Mouse (Mus musculus) C2C12 (cell line): ENCODE data around the gene Smap2. TPM values are rescaled to one million over a fixed set of nuclear protein-coding genes. Genes with fewer than 3 reads are reported as not detected.
A peak's percentile ranks its signal among the peaks of the same experiment; 100 is the strongest.
"Not testable (repeated sequence)": the region's sequence is repeated elsewhere in the genome, so short reads cannot be mapped to it uniquely, and the experiment has no call there.

ENCODE experiments used
- H3K27me3 ChIP-seq: one replicate; pipeline ENCODE4 v1.6.1; 2011; ENCODE audit not compliant: control insufficient read depth, insufficient read depth, insufficient read length
- H3K36me3 ChIP-seq: one replicate; pipeline ENCODE4 v1.6.1; 2011; ENCODE audit not compliant: control insufficient read depth, insufficient read depth
- H3K4me3 ChIP-seq: one replicate; pipeline ENCODE4 v1.5.1; 2011; ENCODE audit warnings: mild to moderate bottlenecking, control low read depth; ENCODE audit not compliant: poor library complexity, insufficient read depth, severe bottlenecking
- H3K79me2 ChIP-seq: one replicate; pipeline ENCODE4 v1.6.1; 2011; ENCODE audit not compliant: control insufficient read depth, insufficient read depth
- H3K79me3 ChIP-seq: one replicate; pipeline ENCODE4 v1.6.1; 2011; ENCODE audit warnings: low read depth, control low read depth
- H3ac ChIP-seq: one replicate; pipeline ENCODE3; 2011; ENCODE audit warnings: low read depth; ENCODE audit not compliant: control insufficient read depth, insufficient read length
- CEBPB ChIP-seq: IDR thresholded peaks from one replicate; pipeline ENCODE4 v1.6.1; 2011; ENCODE audit warnings: low read depth, mild to moderate bottlenecking, control low read depth, moderate library complexity
- CTCF ChIP-seq: IDR thresholded peaks from one replicate; pipeline ENCODE4 v1.5.1; 2011; ENCODE audit not compliant: control insufficient read depth, insufficient read depth, insufficient read length
- FOSL1 ChIP-seq: IDR thresholded peaks from one replicate; pipeline ENCODE4 v1.8.0; 2011; ENCODE audit warnings: mild to moderate bottlenecking, low read length; ENCODE audit not compliant: poor library complexity, insufficient read depth, severe bottlenecking
- MAX ChIP-seq: IDR thresholded peaks from one replicate; pipeline ENCODE4 v1.6.1; 2011; ENCODE audit warnings: mild to moderate bottlenecking, control low read depth
- MYOD1 ChIP-seq: IDR thresholded peaks from one replicate; pipeline ENCODE4 v1.6.1; 2011; ENCODE audit warnings: low read depth; ENCODE audit not compliant: control insufficient read depth, insufficient read length
- MYOG ChIP-seq: IDR thresholded peaks from one replicate; pipeline ENCODE4 v1.6.1; 2011; ENCODE audit not compliant: control insufficient read depth, insufficient read length; ENCODE audit errors: extremely low read depth
- USF1 ChIP-seq: IDR thresholded peaks from one replicate; pipeline ENCODE4 v1.6.1; 2011; ENCODE audit warnings: low read depth, mild to moderate bottlenecking, control low read depth, moderate library complexity
- long read RNA-seq, 2 experiments: library from polyadenylated mRNA; unstranded; transcript quantifications; one replicate each; pipeline ENCODE4 v2.0.0; 2019 to 2020
- polyA plus RNA-seq: library from polyadenylated mRNA; unstranded; fragments of >200 nt; fragmentation: generic; extraction: Trizol; gene quantifications from one replicate; pipeline ENCODE4 v1.2.1, GENCODE M21; 2012; ENCODE audit warnings: missing spikeins

The Smap2 gene
- 34.3 TPM for polyA plus RNA-seq
- long read RNA-seq, experiment 1, partial matches to known transcripts = 3 of 3 reads
- long read RNA-seq, experiment 1, other reads (novel, unspliced or antisense) = 0 of 3 reads
- long read RNA-seq, experiment 2, partial matches to known transcripts = 5 of 7 reads
- long read RNA-seq, experiment 2, other reads (novel, unspliced or antisense) = 1 of 7 reads

DNA sequence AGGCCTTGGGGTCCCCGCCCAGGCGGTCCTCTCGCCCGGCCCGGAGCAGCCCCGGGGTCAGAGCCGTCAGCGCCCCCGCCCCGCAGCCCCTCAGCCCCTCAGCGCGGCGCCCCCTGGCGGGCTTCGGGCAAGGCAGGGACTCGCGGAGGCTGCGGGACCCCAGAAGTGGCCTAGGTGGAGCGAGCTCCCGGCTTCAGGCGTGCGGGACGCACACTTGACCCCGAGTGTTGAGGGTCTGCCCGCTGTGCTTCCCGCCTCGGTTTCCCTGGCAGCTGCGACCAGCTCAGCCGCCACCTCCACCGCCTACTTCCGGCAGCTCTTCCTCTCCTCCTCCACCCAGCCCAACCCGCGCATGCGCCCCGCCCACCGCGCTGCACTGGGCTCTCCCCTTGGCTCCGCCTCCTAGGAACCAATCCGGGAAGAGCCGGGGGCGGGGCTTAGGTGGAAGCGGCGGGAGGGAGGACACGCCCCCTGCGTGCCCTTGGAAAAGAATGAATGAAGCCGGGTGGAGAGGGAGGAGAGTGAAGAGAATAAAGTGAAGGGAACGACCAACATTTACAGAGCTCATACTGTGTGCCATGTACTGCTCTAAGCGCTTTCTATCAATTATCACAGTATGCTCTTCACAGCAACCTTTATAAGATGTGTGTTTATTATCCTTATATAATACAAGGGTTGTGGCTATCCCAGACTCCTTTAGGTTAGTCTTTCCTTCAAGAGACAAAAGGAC is at the start of gene Smap2:
Gene Smap2 (minus strand): TSS at position 320 of the 730 bp plus-strand sequence.
- peaks cover 36% of the 10 kb centered on the region for H3K79me3 ChIP-seq
- H3K4me3 ChIP-seq = peak within 1 kb of the TSS; percentile 83
- peaks cover 49% of the 10 kb centered on the region for H3K79me2 ChIP-seq
- H3ac ChIP-seq = peak within 1 kb of the TSS; percentile 92
- no peaks in the 10 kb centered on the region for H3K27me3 ChIP-seq
- H3K36me3 ChIP-seq = no peaks in the 10 kb centered on the region
- TF ChIP-seq CTCF (peak; percentile 93), MAX (no peak)

DNA sequence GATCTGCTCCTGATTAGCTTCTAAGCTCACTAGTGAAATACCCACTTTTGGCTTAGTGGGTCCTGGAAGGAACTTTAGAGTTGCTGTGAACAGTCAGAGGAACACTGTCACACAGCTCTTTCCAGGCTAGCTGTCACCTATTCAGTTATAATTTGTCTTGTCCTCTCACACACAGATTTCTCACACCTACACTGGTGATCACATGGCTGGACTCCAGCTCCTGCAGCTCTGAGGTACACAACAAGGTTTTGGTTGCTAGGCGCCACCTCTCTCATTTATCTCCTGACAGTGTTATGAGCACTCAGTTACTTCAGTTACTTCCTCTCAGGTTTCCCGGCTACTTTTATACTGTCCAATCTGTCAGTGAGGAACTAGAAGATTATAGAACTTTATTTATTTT is 48.3 kb upstream of the Smap2 start:
- peaks cover 19% of the 10 kb centered on the region for H3K36me3 ChIP-seq
- H3K27me3 ChIP-seq = no peaks in the 10 kb centered on the region
- H3K79me2 ChIP-seq = no peaks in the 10 kb centered on the region
- H3K4me3 ChIP-seq = no peak overlapping the region
- no peaks in the 10 kb centered on the region for H3K79me3 ChIP-seq
- TF ChIP-seq MYOG = no peak
- no peak overlapping the region for H3ac ChIP-seq

- H3ac ChIP-seq, H3K79me3 ChIP-seq, H3K79me2 ChIP-seq, H3K27me3 ChIP-seq, H3K4me3 ChIP-seq: not testable (repeated sequence)
- H3K36me3 ChIP-seq = peaks cover 22% of the 10 kb centered on the region
These were observed 42.2 kb upstream of the Smap2 start for GRCm38 (mm10) chr4:121059218-121059617.

- no peaks in the 10 kb centered on the region for H3K27me3 ChIP-seq
- no peaks in the 10 kb centered on the region for H3K79me2 ChIP-seq
- no peak overlapping the region for H3K4me3 ChIP-seq
- no peaks in the 10 kb centered on the region for H3K79me3 ChIP-seq
- no peak for TF ChIP-seq MYOG
- TF ChIP-seq FOSL1 = no peak
- no peak for TF ChIP-seq CEBPB
- no peak for TF ChIP-seq USF1
- no peak for TF ChIP-seq MYOD1
- no peak for TF ChIP-seq CTCF
- no peak for TF ChIP-seq MAX
- H3ac ChIP-seq = no peak overlapping the region
- H3K36me3 ChIP-seq = peaks cover 22% of the 10 kb centered on the region
These were observed 40.0 kb upstream of the Smap2 start for GRCm38 (mm10) chr4:121057032-121057431.

DNA sequence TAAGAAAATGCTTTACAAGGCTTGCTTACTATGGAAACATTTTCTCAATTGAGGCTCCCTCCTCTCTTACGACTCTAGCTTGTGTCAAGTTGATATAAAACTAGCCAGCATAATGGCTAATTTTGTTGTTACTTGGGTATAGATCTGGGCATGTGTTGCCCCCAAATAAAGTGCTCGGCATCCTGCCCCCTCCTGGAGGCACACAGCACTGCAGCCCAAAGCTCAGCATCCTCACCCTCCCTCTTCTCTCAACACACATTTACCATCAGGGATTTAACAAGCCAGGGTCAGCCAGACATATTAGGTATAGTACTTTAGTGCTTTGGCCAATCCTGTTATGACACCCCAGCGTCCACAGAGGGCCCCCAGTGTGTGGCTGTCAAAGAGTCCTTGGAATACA is 39.3 kb upstream of the Smap2 start:
- no peak overlapping the region for H3K4me3 ChIP-seq
- H3ac ChIP-seq = no peak overlapping the region
- no peaks in the 10 kb centered on the region for H3K27me3 ChIP-seq
- no peaks in the 10 kb centered on the region for H3K79me3 ChIP-seq
- TF ChIP-seq CTCF (peak; percentile 12), FOSL1 (no peak), MYOD1 (no peak), MAX (no peak), MYOG (no peak), USF1 (no peak), CEBPB (no peak)
- no peaks in the 10 kb centered on the region for H3K79me2 ChIP-seq
- H3K36me3 ChIP-seq = peaks cover 22% of the 10 kb centered on the region

DNA sequence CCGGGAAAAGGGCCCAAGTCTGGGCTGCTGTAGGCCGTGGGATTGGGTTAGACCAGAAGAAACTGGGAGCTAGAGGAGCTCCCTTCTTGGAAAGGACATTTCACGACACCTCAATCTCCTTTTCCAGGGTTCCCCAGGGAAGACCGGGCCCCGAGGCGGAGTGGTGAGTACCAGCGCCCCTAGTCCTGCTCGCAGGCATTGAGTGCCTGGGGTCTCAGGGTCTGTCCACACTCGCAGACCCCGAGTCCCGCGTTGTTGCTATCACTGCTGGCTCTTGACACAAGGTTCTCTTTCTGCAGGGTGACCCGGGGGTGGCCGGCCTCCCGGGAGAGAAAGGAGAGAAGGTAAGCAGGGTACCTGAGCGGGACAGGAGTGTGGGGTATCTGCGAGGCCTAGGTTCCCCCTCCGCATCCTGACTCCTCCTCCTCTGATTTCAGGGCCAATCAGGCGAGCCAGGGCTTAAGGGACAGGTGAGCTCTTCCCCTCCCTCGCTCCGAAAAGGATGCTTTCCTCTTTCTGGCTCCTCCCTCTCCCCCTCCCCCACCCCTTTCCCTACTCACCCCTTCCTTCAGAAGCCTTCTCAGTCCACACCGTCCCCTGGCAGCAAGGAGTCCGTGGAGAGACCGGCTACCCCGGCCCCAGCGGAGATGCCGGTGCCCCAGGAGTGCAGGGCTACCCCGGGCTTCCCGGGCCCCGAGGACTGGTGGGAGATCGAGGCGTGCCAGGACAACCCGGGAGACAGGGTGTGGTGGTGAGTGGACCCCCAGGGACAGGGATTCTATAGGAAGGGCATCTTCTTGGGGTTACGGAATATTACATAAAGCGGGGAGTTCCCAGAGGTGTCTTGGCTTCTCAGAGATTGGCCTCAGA is 35.6 kb upstream of the Smap2 start:
- Histone ChIP-seq H3K79me2 (no peaks in the 10 kb centered on the region), H3ac (no peak overlapping the region), H3K27me3 (peaks cover 6% of the 10 kb centered on the region), H3K36me3 (peaks cover under 1% of the 10 kb centered on the region), H3K79me3 (no peaks in the 10 kb centered on the region), H3K4me3 (no peak overlapping the region)
- TF ChIP-seq CTCF = no peak
